Mouse (Mus musculus): ENCODE measurements at regions not wholly inside any gene's neighbourhood (a gene's known extent, or its start where the extent isn't known, plus 50 kb on each side); places are given as distances from the start of the nearest gene placed in this dataset.
"Not testable (repeated sequence)": the region's sequence is repeated elsewhere in the genome, so short reads cannot be mapped to it uniquely, and the experiment has no call there.

- Histone ChIP-seq H3K27ac (ENCODE audit: low read depth) (no peak overlapping the region), H3K36me3 (replicated peaks; ENCODE audit: insufficient read depth, low read length) (no peaks in the 10 kb centered on the region), H3K4me1 (ENCODE audit: insufficient read depth) (no peaks in the 10 kb centered on the region), H3K4me3 (ENCODE audit: low read depth, low read length) (no peak overlapping the region), H3K4me2 (ENCODE audit: low read depth, low read length) (no peak overlapping the region), H3K27me3 (ENCODE audit: insufficient read depth, low read length) (no peaks in the 10 kb centered on the region), H3K9me3 (ENCODE audit: low read length) (no peaks in the 10 kb centered on the region), H3K9ac (replicated peaks) (no peak overlapping the region)
- no peak for ATAC-seq
- 41% methylated on average over 2 of the region's 2 CpGs for WGBS (ENCODE audit: insufficient replicate concordance)
- no peak for DNase-seq
- TF ChIP-seq CTCF (IDR thresholded peaks at IDR 0.05; ENCODE audit: low read depth): no peak
- TF ChIP-seq EP300 (IDR thresholded peaks at IDR 0.05; ENCODE audit: low read depth): no peak
Measured at GRCm38 (mm10) chr5:26619272-26619671, 197.7 kb upstream of the Dpp6 start.

- no peaks in the 10 kb centered on the region for H3K4me1 ChIP-seq (ENCODE audit: insufficient read depth)
- H3K27ac ChIP-seq (ENCODE audit: low read depth): no peak overlapping the region
- no peaks in the 10 kb centered on the region for H3K27me3 ChIP-seq (ENCODE audit: insufficient read depth, low read length)
- TF ChIP-seq EP300 (IDR thresholded peaks at IDR 0.05; ENCODE audit: low read depth) (no peak), CTCF (IDR thresholded peaks at IDR 0.05; ENCODE audit: low read depth) (no peak)
- no peak overlapping the region for H3K4me3 ChIP-seq (ENCODE audit: low read depth, low read length)
- H3K9ac ChIP-seq (replicated peaks): no peak overlapping the region
- ATAC-seq (no peak), DNase-seq (no peak)
- H3K9me3 ChIP-seq (ENCODE audit: low read length): no peaks in the 10 kb centered on the region
- H3K4me2 ChIP-seq (ENCODE audit: low read depth, low read length): no peak overlapping the region
- no peaks in the 10 kb centered on the region for H3K36me3 ChIP-seq (replicated peaks; ENCODE audit: insufficient read depth, low read length)
- WGBS (ENCODE audit: insufficient replicate concordance): 23% methylated on average over 2 of the region's 2 CpGs
Measured at GRCm38 (mm10) chr5:26622116-26622515, 194.9 kb upstream of the Dpp6 start.

- Histone ChIP-seq H3K4me2 (ENCODE audit: low read depth, low read length) (no peak overlapping the region), H3K27ac (ENCODE audit: low read depth) (no peak overlapping the region), H3K36me3 (replicated peaks; ENCODE audit: insufficient read depth, low read length) (no peaks in the 10 kb centered on the region), H3K4me1 (ENCODE audit: insufficient read depth) (no peaks in the 10 kb centered on the region), H3K4me3 (ENCODE audit: low read depth, low read length) (no peak overlapping the region), H3K9ac (replicated peaks) (no peak overlapping the region), H3K9me3 (ENCODE audit: low read length) (no peaks in the 10 kb centered on the region), H3K27me3 (ENCODE audit: insufficient read depth, low read length) (no peaks in the 10 kb centered on the region)
- TF ChIP-seq EP300 (IDR thresholded peaks at IDR 0.05; ENCODE audit: low read depth) (no peak), CTCF (IDR thresholded peaks at IDR 0.05; ENCODE audit: low read depth) (no peak)
- ATAC-seq: no peak
- DNase-seq: no peak
- 52% methylated on average over 1 of the region's 1 CpGs for WGBS (ENCODE audit: insufficient replicate concordance)
Measured at GRCm38 (mm10) chr5:26671478-26671877, 145.5 kb upstream of the Dpp6 start.

- WGBS (ENCODE audit: insufficient replicate concordance): 58% methylated on average over 3 of the region's 3 CpGs
Measured at GRCm38 (mm10) chr5:26689775-26690174, 127.2 kb upstream of the Dpp6 start.

GRCm38 (mm10) chr5:26691121-26691520 lies 125.9 kb upstream of the Dpp6 start:
- TF ChIP-seq CTCF (IDR thresholded peaks at IDR 0.05; ENCODE audit: low read depth) (no peak), EP300 (IDR thresholded peaks at IDR 0.05; ENCODE audit: low read depth) (no peak)
- no peaks in the 10 kb centered on the region for H3K36me3 ChIP-seq (replicated peaks; ENCODE audit: insufficient read depth, low read length)
- WGBS (ENCODE audit: insufficient replicate concordance): 72% methylated on average over 1 of the region's 1 CpGs
- H3K27ac ChIP-seq (ENCODE audit: low read depth): no peak overlapping the region
- no peak for DNase-seq
- H3K4me2 ChIP-seq (ENCODE audit: low read depth, low read length): no peak overlapping the region
- no peaks in the 10 kb centered on the region for H3K4me1 ChIP-seq (ENCODE audit: insufficient read depth)
- H3K27me3 ChIP-seq (ENCODE audit: insufficient read depth, low read length): no peaks in the 10 kb centered on the region
- no peak for ATAC-seq
- no peak overlapping the region for H3K9ac ChIP-seq (replicated peaks)
- no peak overlapping the region for H3K4me3 ChIP-seq (ENCODE audit: low read depth, low read length)
- H3K9me3 ChIP-seq (ENCODE audit: low read length): no peaks in the 10 kb centered on the region

More at GRCm38 (mm10) chr5:26689775-26690174, 127.2 kb upstream of the Dpp6 start:
- H3K27ac ChIP-seq (ENCODE audit: low read depth): no peak overlapping the region
- no peaks in the 10 kb centered on the region for H3K27me3 ChIP-seq (ENCODE audit: insufficient read depth, low read length)
- no peaks in the 10 kb centered on the region for H3K9me3 ChIP-seq (ENCODE audit: low read length)
- ATAC-seq (no peak), DNase-seq (no peak)
- no peaks in the 10 kb centered on the region for H3K36me3 ChIP-seq (replicated peaks; ENCODE audit: insufficient read depth, low read length)
- TF ChIP-seq CTCF (IDR thresholded peaks at IDR 0.05; ENCODE audit: low read depth) (no peak), EP300 (IDR thresholded peaks at IDR 0.05; ENCODE audit: low read depth) (no peak)
- no peaks in the 10 kb centered on the region for H3K4me1 ChIP-seq (ENCODE audit: insufficient read depth)
- no peak overlapping the region for H3K9ac ChIP-seq (replicated peaks)
- no peak overlapping the region for H3K4me2 ChIP-seq (ENCODE audit: low read depth, low read length)
- no peak overlapping the region for H3K4me3 ChIP-seq (ENCODE audit: low read depth, low read length)

- TF ChIP-seq EP300 (IDR thresholded peaks at IDR 0.05; ENCODE audit: low read depth) (no peak), CTCF (IDR thresholded peaks at IDR 0.05; ENCODE audit: low read depth) (no peak)
- Histone ChIP-seq H3K9ac (replicated peaks) (no peak overlapping the region), H3K4me2 (ENCODE audit: low read depth, low read length) (no peak overlapping the region), H3K27me3 (ENCODE audit: insufficient read depth, low read length) (no peaks in the 10 kb centered on the region), H3K9me3 (ENCODE audit: low read length) (no peaks in the 10 kb centered on the region), H3K36me3 (replicated peaks; ENCODE audit: insufficient read depth, low read length) (no peaks in the 10 kb centered on the region), H3K4me3 (ENCODE audit: low read depth, low read length) (no peak overlapping the region), H3K27ac (ENCODE audit: low read depth) (no peak overlapping the region), H3K4me1 (ENCODE audit: insufficient read depth) (no peaks in the 10 kb centered on the region)
- DNase-seq: no peak
- no peak for ATAC-seq
- WGBS (ENCODE audit: insufficient replicate concordance): 47% methylated on average over 5 of the region's 5 CpGs
Measured at GRCm38 (mm10) chr5:26692013-26692412, 125.0 kb upstream of the Dpp6 start.

DNA sequence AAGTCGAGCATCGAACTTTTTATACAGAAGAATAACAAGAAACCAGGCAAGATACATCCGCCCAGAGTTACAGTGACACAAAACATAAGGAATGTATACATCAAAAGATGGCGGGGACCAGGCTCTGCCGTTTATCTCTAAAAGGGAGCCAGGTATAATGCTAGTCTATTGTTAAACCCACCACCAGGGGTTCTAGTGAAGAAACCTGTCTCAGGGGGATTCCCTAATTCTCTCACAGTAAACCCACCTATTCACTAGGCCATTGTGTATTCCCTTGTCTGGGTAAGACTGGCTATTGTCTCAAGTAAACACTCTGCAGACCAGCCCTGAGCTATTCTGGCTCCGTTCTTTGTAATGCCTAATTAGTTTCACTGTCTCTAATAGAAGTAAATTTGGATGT lies 113.4 kb upstream of the Dpp6 start:
- not testable (repeated sequence) for DNase-seq; ATAC-seq; H3K36me3 ChIP-seq (replicated peaks; ENCODE audit: insufficient read depth, low read length); H3K9me3 ChIP-seq (ENCODE audit: low read length); H3K27ac ChIP-seq (ENCODE audit: low read depth); H3K4me1 ChIP-seq (ENCODE audit: insufficient read depth); H3K4me2 ChIP-seq (ENCODE audit: low read depth, low read length); H3K4me3 ChIP-seq (ENCODE audit: low read depth, low read length); H3K27me3 ChIP-seq (ENCODE audit: insufficient read depth, low read length); H3K9ac ChIP-seq (replicated peaks)
- WGBS (ENCODE audit: insufficient replicate concordance): 61% methylated on average over 6 of the region's 6 CpGs

Measured in liver, postnatal 0 days (tissue).